Mouse (Mus musculus): ENCODE data around the gene Litaf.

DNA sequence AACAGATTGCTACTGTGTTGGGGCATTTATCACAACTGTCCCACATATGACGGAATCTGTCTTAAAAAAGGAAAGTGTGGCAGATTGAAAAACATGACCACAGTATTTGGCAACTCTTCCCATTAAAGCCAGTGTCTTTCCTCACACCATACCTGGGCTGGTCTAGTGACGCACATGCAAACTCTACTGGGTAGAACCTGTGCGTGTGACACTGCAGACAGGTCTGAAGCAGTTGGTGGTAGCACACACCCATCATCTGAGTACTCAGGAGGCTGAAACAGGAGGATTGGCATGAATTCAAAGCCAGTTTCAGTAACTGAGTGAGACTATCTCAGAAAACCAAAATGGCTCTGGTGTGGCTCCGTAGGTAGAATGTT lies 43.9 kb downstream of the Litaf start:
- TF ChIP-seq CTCF (IDR thresholded peaks at IDR 0.05 in 2 of 3, conservative IDR thresholded peaks at IDR 0.05 in 1 of 3; ENCODE audit: control insufficient read depth in 1 of 3, insufficient read depth in 1 of 3, low read depth in 2 of 3, low read length in 3 of 3, poor library complexity in 1 of 3, severe bottlenecking in 1 of 3) (no peak), RAD21 (IDR thresholded peaks at IDR 0.05; ENCODE audit: low read depth, low read length) (no peak), TAL1 (IDR thresholded peaks at IDR 0.05; ENCODE audit: low read length) (no peak), UBTF (IDR thresholded peaks at IDR 0.05; ENCODE audit: borderline replicate concordance, insufficient read depth, low read depth, low read length) (no peak), MXI1 (IDR thresholded peaks at IDR 0.05; ENCODE audit: low read depth, low read length) (no peak), KAT2A (conservative IDR thresholded peaks at IDR 0.05; ENCODE audit: low read depth, low read length) (no peak), GATA1 (IDR thresholded peaks at IDR 0.05; ENCODE audit: low read depth, low read length) (no peak)

Data from MEL (cell line).